Mouse (Mus musculus) urinary bladder, postnatal 4 days (tissue): ENCODE data around the gene 1700014D04Rik.
"Not testable (repeated sequence)": the region's sequence is repeated elsewhere in the genome, so short reads cannot be mapped to it uniquely, and the experiment has no call there.

ENCODE experiments used
- DNase-seq, 2 experiments: peaks; one replicate each; pipeline ENCODE4 v3.0.0; 2021 to 2022; ENCODE audit warnings: low spot score in 2 of 2

The 1700014D04Rik gene

DNA sequence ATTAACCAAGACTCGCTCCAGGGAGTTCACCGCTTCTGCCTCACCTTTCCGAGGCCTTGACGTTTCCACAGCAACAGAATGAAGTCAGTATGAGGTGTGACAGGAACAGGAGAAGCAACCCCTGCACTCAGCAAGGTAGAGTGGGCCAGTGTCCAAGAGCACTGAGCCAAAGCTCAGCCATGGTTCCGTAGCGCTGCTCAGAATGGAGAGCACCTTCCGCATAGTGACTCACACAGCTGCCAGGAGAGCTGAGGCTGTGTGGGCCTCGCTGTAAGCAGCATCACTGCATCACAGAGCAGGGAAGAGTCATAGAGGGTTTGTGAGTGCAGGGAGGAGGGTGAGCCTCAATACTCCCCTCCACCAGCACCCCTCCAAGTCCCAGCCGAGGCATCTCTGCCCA is at the start of gene 1700014D04Rik:
TSS of gene 1700014D04Rik (minus strand) at position 42 of the 400 bp plus-strand sequence.
- no peak for DNase-seq

DNA sequence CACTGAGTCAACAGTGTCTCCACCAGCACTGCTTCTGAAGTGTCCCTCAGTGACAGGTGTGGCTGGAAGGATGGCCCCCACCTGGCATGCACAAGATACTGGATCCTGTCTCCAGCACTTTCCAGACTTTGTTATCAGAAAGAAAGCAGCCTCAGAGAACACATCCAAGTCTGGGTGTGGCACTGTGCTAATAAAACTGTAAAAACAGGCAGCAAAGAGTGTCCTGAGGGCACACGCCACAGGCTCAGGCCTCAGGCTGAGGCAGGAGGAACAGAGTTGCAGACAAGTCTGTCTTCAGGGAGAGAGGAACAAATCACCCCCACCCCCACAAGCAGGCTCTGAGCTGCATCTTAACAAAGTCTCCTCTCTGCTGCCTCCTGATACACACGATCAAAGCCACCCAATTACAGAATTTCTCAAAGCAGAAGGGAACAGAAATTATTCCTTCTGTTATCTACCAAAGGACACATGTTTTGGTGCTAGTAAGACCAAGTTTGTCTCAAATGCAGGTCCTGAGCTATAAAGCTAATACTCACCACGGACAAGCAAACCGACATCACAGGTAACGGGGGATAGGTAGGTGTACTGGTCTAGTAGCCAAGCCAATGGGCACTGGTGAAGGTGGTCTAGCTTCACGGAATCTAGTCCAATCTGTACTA is 49.4 kb upstream of the 1700014D04Rik start:
- no peak for DNase-seq

- no peak for DNase-seq
Observed at GRCm38 (mm10) chr13:59794786-59795185, 48.2 kb upstream of the 1700014D04Rik start.

DNA sequence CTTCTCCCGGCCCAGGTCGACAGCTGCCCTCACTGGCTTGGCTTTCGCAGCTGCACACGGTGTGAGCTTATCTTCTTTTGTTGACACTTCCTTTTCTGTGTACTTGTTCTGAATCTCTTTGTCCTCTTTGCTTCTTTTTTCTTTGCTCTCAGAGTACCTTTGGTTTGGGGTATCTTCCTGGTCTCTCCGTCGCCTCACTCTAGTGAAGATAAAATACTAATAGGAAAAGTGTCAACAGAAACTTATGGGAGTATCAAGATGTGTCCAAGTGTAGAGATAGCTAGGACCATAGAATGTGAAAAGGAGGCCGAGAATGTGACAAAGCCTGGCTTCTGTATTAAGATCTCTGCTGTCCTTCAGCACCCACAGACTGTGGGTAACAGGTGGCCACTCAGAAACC is 35.6 kb upstream of the 1700014D04Rik start, which contains the start of gene Gm49354:
TSS of gene Gm49354 (minus strand) at position 101 of the 400 bp plus-strand sequence.
- no peak for DNase-seq

DNA sequence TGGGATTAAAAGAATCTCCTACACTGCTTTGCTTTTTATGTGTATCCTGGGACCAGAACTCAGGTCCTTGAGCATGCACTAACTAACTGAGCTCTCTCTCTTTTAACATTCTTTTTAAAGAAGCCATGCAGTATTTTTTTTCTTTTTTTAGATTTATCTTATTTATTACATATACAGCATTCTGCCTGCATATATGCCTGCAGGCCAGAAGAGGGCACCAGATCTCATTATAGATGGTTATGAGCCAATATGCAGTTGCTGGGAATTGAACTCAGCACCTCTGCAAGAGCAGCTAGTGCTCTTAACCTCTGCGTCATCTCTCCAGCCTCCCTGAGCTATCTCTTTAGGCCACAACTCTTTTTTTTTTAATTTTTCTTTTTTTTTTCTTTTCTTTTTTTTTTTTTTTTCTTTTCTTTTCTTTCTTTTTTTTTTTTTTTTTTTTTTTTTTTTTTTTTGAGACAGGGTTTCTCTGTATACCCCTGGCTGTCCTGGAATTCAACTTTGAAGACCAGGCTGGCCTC is 33.3 kb upstream of the 1700014D04Rik start:
- DNase-seq: not testable (repeated sequence)

GRCm38 (mm10) chr13:59779213-59779612 is 32.7 kb upstream of the 1700014D04Rik start:
- DNase-seq: no peak

- DNase-seq: no peak
Observed at GRCm38 (mm10) chr13:59775168-59775567, 28.6 kb upstream of the 1700014D04Rik start.

DNA sequence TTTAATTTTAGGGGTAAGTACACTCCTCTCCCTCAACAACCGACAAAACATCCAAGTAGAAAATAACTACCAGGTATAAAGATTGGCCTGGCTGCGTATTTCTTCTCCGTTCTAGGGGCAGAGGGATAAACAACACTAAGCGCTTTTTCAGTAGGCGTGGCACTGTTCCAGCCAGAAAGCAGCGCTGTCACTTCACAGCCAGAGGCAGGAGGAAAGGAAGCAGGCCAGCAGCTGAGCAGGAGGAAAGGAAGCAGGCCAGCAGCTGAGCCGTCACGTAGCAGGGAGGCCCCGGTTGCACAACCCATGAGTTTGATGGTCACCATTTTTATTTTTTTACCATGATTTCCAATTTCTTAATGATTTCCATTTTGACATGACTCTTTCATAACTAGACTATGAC is 24.7 kb upstream of the 1700014D04Rik start:
- peak; percentile 58 to 69 for DNase-seq

DNA sequence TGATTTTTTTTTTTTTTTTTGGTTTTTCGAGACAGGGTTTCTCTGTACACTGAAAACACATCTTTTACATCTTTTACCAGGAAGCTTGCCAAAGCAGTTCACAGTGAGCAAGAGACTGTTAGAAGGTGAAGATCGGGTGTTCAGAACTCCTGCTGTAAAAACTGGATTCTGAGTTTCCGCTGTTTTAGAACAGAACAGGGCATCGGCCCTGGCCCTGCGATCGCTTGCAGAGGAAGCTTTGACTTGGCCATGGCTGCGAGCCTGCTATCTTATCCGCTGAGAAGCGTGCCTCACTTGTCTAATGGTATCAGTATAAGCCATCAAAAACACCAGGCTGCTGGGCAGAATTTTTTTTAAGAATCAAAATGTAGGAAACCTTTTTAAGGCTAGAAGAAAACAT is 24.3 kb upstream of the 1700014D04Rik start:
- DNase-seq: no peak

GRCm38 (mm10) chr13:59770164-59770562 is 23.6 kb upstream of the 1700014D04Rik start:
- peak; percentile 78 to 82 for DNase-seq

DNA sequence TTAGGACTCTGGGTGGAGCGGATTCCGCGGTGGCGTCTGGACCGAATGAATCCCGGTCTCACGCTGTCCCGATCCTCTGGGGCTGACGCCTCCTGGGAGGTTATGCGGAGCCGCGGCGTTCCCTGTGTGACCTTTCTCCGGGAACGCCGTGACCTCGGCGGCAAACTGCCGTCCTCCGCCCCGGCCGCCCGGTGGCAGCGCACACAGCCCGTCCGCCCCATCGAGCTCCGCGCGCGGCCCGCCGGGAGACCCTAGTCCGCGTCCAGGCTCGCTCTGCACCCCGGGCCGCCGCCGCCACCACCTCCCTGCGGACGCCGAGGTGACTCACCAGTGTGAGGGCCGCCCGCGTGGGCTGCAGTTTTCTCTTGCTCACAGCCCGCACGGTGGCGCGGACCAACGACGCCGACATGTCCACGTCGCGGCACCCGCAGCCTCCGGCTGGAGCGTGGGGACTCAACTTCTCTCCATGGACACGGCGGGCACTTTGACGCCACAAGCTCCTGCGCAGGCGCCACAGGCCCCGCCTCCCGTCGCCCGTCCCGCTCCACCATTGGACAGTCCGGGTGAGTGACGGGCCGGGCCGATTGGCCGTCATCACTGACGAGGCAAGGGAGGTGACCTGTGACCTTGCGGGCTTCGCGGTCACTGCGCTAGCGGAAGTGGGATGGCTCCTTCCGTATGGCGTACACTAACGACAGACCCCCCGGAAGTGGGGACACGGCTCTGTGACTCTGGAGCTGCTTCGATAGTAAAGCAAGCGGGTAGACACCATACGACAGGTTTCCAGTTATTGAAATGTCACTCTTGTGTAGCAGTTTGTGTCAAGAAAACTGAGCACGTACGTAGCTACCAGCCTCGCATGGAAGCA is 23.0 kb upstream of the 1700014D04Rik start, which contains the start of gene Isca1:
TSS of gene Isca1 (minus strand) at position 515 of the 868 bp plus-strand sequence.
- DNase-seq: peak; percentile 99

DNA sequence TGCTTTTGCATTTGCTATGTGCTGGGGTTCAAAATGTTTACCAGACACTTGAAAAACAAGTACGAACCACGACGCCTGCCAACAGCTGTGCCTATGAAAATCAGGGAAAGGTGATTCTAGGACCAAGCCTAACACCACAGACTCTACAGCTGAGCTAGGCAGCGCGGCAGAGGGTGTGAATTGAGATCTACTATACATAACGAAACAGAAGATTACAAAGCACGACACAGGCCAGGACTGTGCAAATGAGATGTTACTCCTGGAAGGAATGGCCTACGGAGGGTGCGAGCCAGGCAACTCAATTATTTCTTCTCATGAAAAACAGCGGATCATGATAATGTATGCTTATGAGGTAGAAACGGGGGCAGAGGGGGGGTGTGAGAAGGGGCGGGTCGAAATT is 22.0 kb upstream of the 1700014D04Rik start:
- DNase-seq: no peak

- DNase-seq: no peak
Observed at GRCm38 (mm10) chr13:59766786-59767515, 20.4 kb upstream of the 1700014D04Rik start.

DNA sequence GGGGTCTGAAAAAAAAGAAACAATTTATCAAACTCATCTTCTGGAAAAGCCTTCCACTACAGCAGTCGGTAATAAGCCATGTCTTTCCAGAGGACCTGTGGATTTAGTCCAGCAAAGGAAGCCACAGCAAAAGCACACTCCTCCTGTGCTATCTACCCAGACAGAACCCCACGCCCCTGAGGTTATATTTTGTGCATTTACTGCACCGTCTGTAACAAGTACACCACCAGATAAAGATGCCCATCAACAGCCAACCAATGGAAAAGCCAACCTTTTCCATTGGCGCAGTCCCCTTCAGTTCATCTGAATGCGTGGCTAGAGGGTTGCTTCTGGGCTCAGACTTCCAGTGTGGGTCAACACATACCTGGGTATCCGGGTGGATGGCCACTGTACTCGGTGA is 16.2 kb upstream of the 1700014D04Rik start:
- no peak for DNase-seq

- DNase-seq: no peak
Observed at GRCm38 (mm10) chr13:59756906-59757305, 10.4 kb upstream of the 1700014D04Rik start.

DNA sequence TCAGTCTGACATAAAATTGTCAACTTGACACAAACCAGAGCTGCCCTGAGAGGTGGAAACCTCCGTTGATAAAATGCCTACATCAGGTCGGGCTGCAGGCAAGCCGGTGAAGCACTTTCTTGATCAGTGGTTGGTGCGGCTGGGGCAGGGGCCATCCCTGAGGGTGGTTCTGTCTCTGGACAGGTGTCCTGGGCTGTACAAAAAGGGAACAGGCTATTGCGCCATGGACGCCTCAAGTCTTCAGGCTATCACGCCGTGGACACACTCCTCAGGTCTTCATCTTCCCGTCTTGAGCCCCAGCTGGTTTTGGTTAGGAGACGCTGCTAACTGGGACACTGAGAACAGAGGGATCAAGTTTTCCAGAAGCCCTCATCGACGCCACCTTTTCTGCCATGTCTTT is 3.8 kb upstream of the 1700014D04Rik start:
- no peak for DNase-seq

DNA sequence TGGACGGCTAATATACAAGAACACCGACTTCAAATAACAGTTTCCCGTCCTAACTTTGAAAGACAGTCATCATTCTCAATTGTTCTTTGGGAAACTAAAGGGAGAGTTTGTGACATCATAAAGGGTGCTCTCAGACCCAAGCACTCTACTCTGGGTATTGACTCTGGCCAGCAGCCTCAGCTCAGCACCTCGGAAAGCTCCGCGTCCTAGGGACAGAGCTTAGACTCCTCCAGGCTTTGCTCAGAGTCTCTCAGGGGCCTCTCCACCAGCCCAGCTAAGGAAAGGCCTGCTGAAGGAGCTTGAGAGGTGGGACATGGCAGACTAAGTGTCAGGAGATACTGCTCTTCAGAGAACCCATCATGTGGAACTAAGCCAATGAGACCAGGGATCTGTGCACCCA is 388 bp downstream of the 1700014D04Rik start:
- no peak for DNase-seq

GRCm38 (mm10) chr13:59745462-59745861 is 1.1 kb downstream of the 1700014D04Rik start:
- no peak for DNase-seq

DNA sequence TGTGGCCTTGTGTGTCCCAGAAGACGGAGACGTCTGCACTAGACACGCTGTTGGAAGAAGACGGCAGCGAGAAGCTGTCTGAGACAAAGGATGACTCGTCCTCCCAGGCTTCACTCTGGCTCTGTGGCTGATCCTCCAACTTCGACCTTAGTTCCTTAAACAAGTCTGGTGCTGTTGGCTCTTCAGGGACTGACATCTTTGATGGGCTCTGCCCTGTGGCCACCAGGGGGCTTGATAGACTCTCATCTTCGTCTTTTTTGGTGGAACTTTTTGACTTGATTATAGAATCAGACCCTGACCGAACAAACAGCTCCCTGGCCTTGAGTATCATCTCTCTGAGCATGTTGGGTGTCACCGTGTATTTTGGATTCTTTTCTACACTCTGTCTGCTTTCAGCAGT is 4.9 kb downstream of the 1700014D04Rik start:
- DNase-seq: no peak

DNA sequence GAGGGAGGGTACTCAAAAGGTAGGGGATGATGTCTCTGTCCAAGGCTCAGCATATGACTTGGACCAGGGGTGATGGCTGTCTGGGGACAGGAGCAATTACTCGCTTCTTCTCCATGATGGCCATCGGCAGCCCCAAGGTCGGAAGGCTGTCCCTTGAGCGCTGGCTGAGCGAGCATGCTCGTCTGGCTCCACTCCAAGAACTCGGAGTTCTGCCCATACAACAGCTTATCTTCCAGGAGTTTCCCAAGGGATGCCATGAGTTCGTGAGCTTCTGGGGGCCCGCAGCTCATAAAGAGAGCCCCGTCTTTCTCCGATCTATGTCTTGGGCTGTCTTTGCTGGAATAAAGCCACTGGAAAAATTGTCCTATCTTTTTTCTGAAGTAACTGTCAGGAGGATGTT is 5.5 kb downstream of the 1700014D04Rik start:
- DNase-seq: no peak

GRCm38 (mm10) chr13:59739397-59739796 is 7.2 kb downstream of the 1700014D04Rik start:
- DNase-seq: no peak

GRCm38 (mm10) chr13:59738455-59738854 is 8.1 kb downstream of the 1700014D04Rik start:
- no peak for DNase-seq
